Mouse (Mus musculus): ENCODE measurements around the gene Glcci1.

DNA sequence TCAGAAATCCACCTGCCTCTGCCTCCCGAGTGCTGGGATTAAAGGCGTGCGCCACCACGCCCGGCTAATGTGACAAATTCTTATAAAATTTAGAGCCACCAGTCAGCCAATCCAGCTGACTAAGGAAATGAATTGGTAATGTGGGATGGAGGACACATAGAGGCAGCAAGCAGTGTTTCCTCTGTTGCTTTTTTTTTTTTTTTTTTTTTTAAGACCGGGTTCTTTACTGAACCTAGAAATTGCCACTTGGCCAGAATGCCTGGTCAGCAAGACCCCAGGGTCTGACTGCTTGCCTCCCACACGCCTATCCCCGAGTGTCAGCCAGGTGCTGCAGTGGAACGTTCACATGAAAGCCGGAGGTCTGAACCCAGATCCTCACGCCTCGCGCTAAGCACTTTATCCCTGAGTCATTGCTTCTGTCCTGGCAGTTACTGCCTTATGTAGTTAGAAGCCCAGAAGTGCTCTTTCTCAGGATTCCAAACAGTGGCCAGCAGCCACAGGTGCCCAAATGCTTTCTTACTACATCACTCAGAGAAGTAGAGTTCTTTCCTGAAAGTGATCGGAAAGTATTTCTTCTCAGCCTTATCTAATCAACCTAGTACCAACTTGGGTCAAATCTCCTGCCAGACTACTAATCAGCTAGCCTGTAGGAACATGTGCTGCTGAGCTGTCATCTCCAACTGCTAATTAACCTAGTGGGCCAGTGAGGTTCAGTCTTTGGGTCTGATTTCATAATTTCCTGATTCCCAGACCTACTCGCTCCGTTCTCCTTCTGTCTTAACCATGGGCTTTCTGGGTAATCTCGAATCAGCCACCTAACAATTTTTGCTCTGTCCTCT is 24.7 kb upstream of the Glcci1 start:
- TF ChIP-seq KAT2A (conservative IDR thresholded peaks at IDR 0.05; ENCODE audit: low read depth, low read length) = no peak
- TF ChIP-seq CTCF (IDR thresholded peaks at IDR 0.05 in 2 of 3, conservative IDR thresholded peaks at IDR 0.05 in 1 of 3; ENCODE audit: control insufficient read depth in 1 of 3, insufficient read depth in 1 of 3, low read depth in 2 of 3, low read length in 3 of 3, poor library complexity in 1 of 3, severe bottlenecking in 1 of 3) = no peak
- peak; percentile 88 to 91 for TF ChIP-seq EP300 (IDR thresholded peaks at IDR 0.05; ENCODE audit: low read depth in 1 of 2, low read length in 2 of 2)
- TF ChIP-seq ZNF384 (IDR thresholded peaks at IDR 0.05; ENCODE audit: low read depth, low read length) = peak; percentile 78
- TF ChIP-seq POLR2A (IDR thresholded peaks at IDR 0.05; ENCODE audit: control insufficient read depth in 1 of 2, insufficient read depth in 1 of 2, low read depth in 1 of 2, low read length in 2 of 2, poor library complexity in 1 of 2) = no peak

All from MEL (cell line).